Mouse (Mus musculus) MEL (cell line): ENCODE data around the gene Ppp1r37. TPM values are rescaled to one million over a fixed set of nuclear protein-coding genes. Genes with fewer than 3 reads are reported as not detected.
A peak's percentile ranks its signal among the peaks of the same experiment; 100 is the strongest.
"Not testable (repeated sequence)": the region's sequence is repeated elsewhere in the genome, so short reads cannot be mapped to it uniquely, and the experiment has no call there.

Source experiments
- DNase-seq: peaks from one replicate; pipeline ENCODE4 v3.0.0; 2011; ENCODE audit warnings: low read depth, low spot score
- H3K27ac ChIP-seq: 2 replicates; pipeline ENCODE4 v1.5.1; 2012; ENCODE audit warnings: low read depth, mild to moderate bottlenecking, control low read depth, low read length, moderate library complexity; ENCODE audit not compliant: control insufficient read depth
- H3K27me3 ChIP-seq, 2 experiments: fragments of 150-350 bp in 1 of 2; sonication (generic) in 1 of 2; 2 replicates each; pipeline ENCODE4 v1.6.1; 2012; ENCODE audit warnings: low read length in 2 of 2, mild to moderate bottlenecking in 2 of 2, improper control_type of control experiment in 1 of 2, moderate library complexity in 1 of 2; ENCODE audit not compliant: insufficient read depth in 2 of 2, control insufficient read depth in 1 of 2
- H3K36me3 ChIP-seq, 2 experiments: 2 replicates each; pipeline ENCODE4 v1.6.1; 2012 to 2014; ENCODE audit warnings: low read length in 2 of 2, improper control_type of control experiment in 1 of 2, inconsistent platforms in 1 of 2, mild to moderate bottlenecking in 1 of 2; ENCODE audit not compliant: insufficient read depth in 2 of 2, control insufficient read depth in 1 of 2
- H3K4me1 ChIP-seq, 2 experiments: fragments of 150-350 bp in 1 of 2; sonication (generic) in 1 of 2; 2 replicates each; pipeline ENCODE4 v1.6.1; 2012; ENCODE audit warnings: low read length in 2 of 2, improper control_type of control experiment in 1 of 2, mild to moderate bottlenecking in 1 of 2; ENCODE audit not compliant: insufficient read depth in 2 of 2, control insufficient read depth in 1 of 2
- H3K4me3 ChIP-seq, 2 experiments: fragments of 150-350 bp in 1 of 2; sonication (generic) in 1 of 2; 2 replicates each; pipeline ENCODE4 v1.5.1; 2012; ENCODE audit warnings: low read depth in 2 of 2, low read length in 2 of 2, mild to moderate bottlenecking in 2 of 2, moderate library complexity in 2 of 2, control low read depth in 1 of 2, improper control_type of control experiment in 1 of 2; ENCODE audit not compliant: control insufficient read depth in 1 of 2, insufficient read depth in 1 of 2
- H3K79me2 ChIP-seq: 2 replicates; pipeline ENCODE4 v1.6.1; 2012; ENCODE audit warnings: mild to moderate bottlenecking, low read length, moderate library complexity; ENCODE audit not compliant: control insufficient read depth, poor library complexity, insufficient read depth
- H3K9ac ChIP-seq: 2 replicates; pipeline ENCODE4 v1.6.1; 2012; ENCODE audit warnings: low read depth, mild to moderate bottlenecking, control low read depth, low read length, moderate library complexity; ENCODE audit not compliant: control insufficient read depth, poor library complexity, severe bottlenecking
- H3K9me3 ChIP-seq: fragments of 150-350 bp; sonication (generic); replicated peaks from 2 replicates; pipeline ENCODE4 v1.6.1; 2012; ENCODE audit warnings: mild to moderate bottlenecking, low read length, improper control_type of control experiment, moderate library complexity; ENCODE audit not compliant: insufficient read depth
- CHD2 ChIP-seq: IDR thresholded peaks from 2 replicates; pipeline ENCODE4 v1.6.1; 2011; ENCODE audit warnings: low read length, improper control_type of control experiment
- CTCF ChIP-seq, 3 experiments: IDR thresholded peaks in 2 of 3; conservative IDR thresholded peaks in 1 of 3; 2 replicates each; pipeline ENCODE4 v1.5.1; 2011 to 2012; ENCODE audit warnings: low read length in 3 of 3, low read depth in 2 of 3, mild to moderate bottlenecking in 2 of 3, improper control_type of control experiment in 1 of 3, inconsistent platforms in 1 of 3, mixed read lengths in 1 of 3, moderate library complexity in 1 of 3; ENCODE audit not compliant: control insufficient read depth in 1 of 3, insufficient read depth in 1 of 3, poor library complexity in 1 of 3, severe bottlenecking in 1 of 3
- E2F4 ChIP-seq: IDR thresholded peaks from 2 replicates; pipeline ENCODE4 v1.6.1; 2011; ENCODE audit warnings: low read depth, low read length, improper control_type of control experiment, borderline replicate concordance
- ELF1 ChIP-seq: IDR thresholded peaks from 2 replicates; pipeline ENCODE4 v1.6.1; 2014; ENCODE audit warnings: low read depth, mild to moderate bottlenecking, inconsistent platforms, low read length, improper control_type of control experiment, moderate library complexity
- MAX ChIP-seq: IDR thresholded peaks from 2 replicates; pipeline ENCODE4 v1.6.1; 2011; ENCODE audit warnings: low read length, improper control_type of control experiment
- MYB ChIP-seq: IDR thresholded peaks from 2 replicates; pipeline ENCODE4 v1.6.1; 2011; ENCODE audit warnings: mild to moderate bottlenecking, low read depth, low read length, improper control_type of control experiment
- NELFE ChIP-seq: IDR thresholded peaks from 2 replicates; pipeline ENCODE4 v1.6.1; 2011; ENCODE audit warnings: low read depth, low read length, improper control_type of control experiment
- POLR2A ChIP-seq, 2 experiments: IDR thresholded peaks; 2 replicates each; pipeline ENCODE4 v1.6.1; 2011 to 2012; ENCODE audit warnings: low read length in 2 of 2, mild to moderate bottlenecking in 2 of 2, control low read depth in 1 of 2, improper control_type of control experiment in 1 of 2, low read depth in 1 of 2, moderate library complexity in 1 of 2; ENCODE audit not compliant: control insufficient read depth in 1 of 2, insufficient read depth in 1 of 2, poor library complexity in 1 of 2
- TAL1 ChIP-seq: IDR thresholded peaks from 2 replicates; pipeline ENCODE4 v1.6.1; 2012; ENCODE audit warnings: mild to moderate bottlenecking, inconsistent platforms, low read length, moderate library complexity, mixed read lengths
- TBP ChIP-seq: IDR thresholded peaks from 2 replicates; pipeline ENCODE4 v1.8.0; 2011; ENCODE audit warnings: low read depth, low read length, improper control_type of control experiment
- USF1 ChIP-seq: IDR thresholded peaks from 2 replicates; pipeline ENCODE4 v1.6.1; 2014; ENCODE audit warnings: low read depth, mild to moderate bottlenecking, inconsistent platforms, low read length, improper control_type of control experiment, moderate library complexity
- ZKSCAN1 ChIP-seq: IDR thresholded peaks from 2 replicates; pipeline ENCODE4 v1.6.1; 2012; ENCODE audit warnings: low read depth, mild to moderate bottlenecking, inconsistent platforms, low read length, improper control_type of control experiment, moderate library complexity
- ZMIZ1 ChIP-seq: IDR thresholded peaks from 2 replicates; pipeline ENCODE4 v1.6.1; 2012; ENCODE audit warnings: low read depth, mild to moderate bottlenecking, inconsistent platforms, low read length, improper control_type of control experiment, moderate library complexity
- ZNF384 ChIP-seq: IDR thresholded peaks from 2 replicates; pipeline ENCODE4 v1.6.1; 2012; ENCODE audit warnings: low read depth, mild to moderate bottlenecking, inconsistent platforms, low read length, improper control_type of control experiment
- polyA plus RNA-seq, 2 experiments: library from polyadenylated mRNA; stranded (reverse) in 1 of 2; unstranded in 1 of 2; fragments of >175 nt in 1 of 2; fragments of >200 nt in 1 of 2; gene quantifications; 2 replicates each; pipeline versions ENCODE4 v1.2.1 to v1.2.4; 2012; ENCODE audit warnings: low replicate concordance in 2 of 2, low read depth in 1 of 2; ENCODE audit not compliant: insufficient read length in 2 of 2, insufficient read depth in 1 of 2, missing spikeins in 1 of 2
- total RNA-seq: library from RNA; depleted of rRNA; stranded (reverse); fragments of 300-350 nt; gene quantifications from 2 replicates; pipeline ENCODE4 v1.2.3, GENCODE M21; 2012

Gene Ppp1r37
- total and polyA plus RNA-seq, 3 experiments = 13.6 to 29.0 TPM; not detected in 1

DNA sequence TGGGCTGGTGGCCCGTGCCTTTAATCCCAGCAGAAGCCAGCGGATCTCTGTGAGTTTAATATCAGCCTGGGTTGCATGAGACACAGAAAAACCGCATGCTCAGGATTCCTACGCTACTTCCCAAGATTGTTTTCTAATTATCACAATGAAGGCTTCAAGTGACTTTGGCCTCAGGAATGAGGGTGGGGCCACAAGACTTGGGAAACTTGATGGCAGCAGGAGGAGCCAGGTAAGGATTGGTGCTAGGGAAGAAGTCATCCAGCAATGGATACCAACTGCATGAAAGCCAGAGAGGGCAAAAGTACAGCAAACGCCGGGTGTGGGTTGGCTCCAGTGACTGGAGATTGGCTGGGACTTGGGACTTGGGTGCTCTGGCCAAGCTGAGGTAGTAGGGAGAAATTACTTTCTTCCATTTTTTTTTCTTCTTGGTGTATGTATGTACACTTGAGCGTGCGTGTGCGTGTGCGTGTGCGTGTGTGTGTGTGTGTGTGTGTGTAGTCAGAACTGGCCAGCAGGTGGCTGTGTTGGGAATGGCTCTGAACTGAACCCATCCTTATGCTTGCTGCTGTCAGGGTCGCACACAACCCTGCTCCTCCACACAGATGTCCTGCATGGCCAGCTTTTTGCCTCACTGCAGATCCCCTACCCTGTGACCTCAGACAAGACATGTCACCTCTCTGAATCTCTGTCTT lies 46.9 kb upstream of the Ppp1r37 start:
- no peaks in the 10 kb centered on the region for H3K9me3 ChIP-seq
- H3K27ac ChIP-seq = no peak overlapping the region
- no peak overlapping the region for H3K4me3 ChIP-seq
- no peak for DNase-seq
- no peaks in the 10 kb centered on the region for H3K79me2 ChIP-seq
- H3K27me3 ChIP-seq = no peaks in the 10 kb centered on the region
- no peaks in the 10 kb centered on the region for H3K4me1 ChIP-seq
- H3K9ac ChIP-seq = no peak overlapping the region
- no peak for TF ChIP-seq ZKSCAN1
- no peak for TF ChIP-seq CHD2
- TF ChIP-seq USF1 = no peak
- no peak for TF ChIP-seq TAL1
- 0 out of 6 replicates have a peak, but pooled peaks of 1 of the 3 experiments have one; percentile 7 for TF ChIP-seq CTCF (IDR thresholded peaks at IDR 0.05 in 2 of 3, conservative IDR thresholded peaks at IDR 0.05 in 1 of 3; ENCODE audit: control insufficient read depth in 1 of 3, insufficient read depth in 1 of 3, low read depth in 2 of 3, low read length in 3 of 3, poor library complexity in 1 of 3, severe bottlenecking in 1 of 3)
- TF ChIP-seq ELF1 = no peak
- TF ChIP-seq MYB = no peak
- TF ChIP-seq, all 39 proteins: peak for 1
- H3K36me3 ChIP-seq = no peaks in the 10 kb centered on the region

GRCm38 (mm10) chr7:19607291-19607690 lies 44.4 kb upstream of the Ppp1r37 start:
- Histone ChIP-seq H3K4me3 (no peak overlapping the region), H3K9me3 (no peaks in the 10 kb centered on the region)
- TF ChIP-seq MYB (no peak), CTCF (IDR thresholded peaks at IDR 0.05 in 2 of 3, conservative IDR thresholded peaks at IDR 0.05 in 1 of 3; ENCODE audit: control insufficient read depth in 1 of 3, insufficient read depth in 1 of 3, low read depth in 2 of 3, low read length in 3 of 3, poor library complexity in 1 of 3, severe bottlenecking in 1 of 3) (peak in 1 of 3 experiments; percentile 22; a peak in 1 of 6 replicates), MAX (no peak)
- TF ChIP-seq, all 39 proteins: peak for 1
- peaks cover 2 to 11% of the 10 kb centered on the region in 2 experiments; a peak in 1 of 4 replicates for H3K4me1 ChIP-seq
- peaks cover 0 to 12% of the 10 kb centered on the region in 2 experiments; a peak in 3 of 4 replicates for H3K36me3 ChIP-seq
- H3K27me3 ChIP-seq = no peaks in the 10 kb centered on the region
- peaks cover 19% of the 10 kb centered on the region for H3K79me2 ChIP-seq
- no peak overlapping the region for H3K9ac ChIP-seq
- no peak for DNase-seq
- no peak overlapping the region for H3K27ac ChIP-seq

DNA sequence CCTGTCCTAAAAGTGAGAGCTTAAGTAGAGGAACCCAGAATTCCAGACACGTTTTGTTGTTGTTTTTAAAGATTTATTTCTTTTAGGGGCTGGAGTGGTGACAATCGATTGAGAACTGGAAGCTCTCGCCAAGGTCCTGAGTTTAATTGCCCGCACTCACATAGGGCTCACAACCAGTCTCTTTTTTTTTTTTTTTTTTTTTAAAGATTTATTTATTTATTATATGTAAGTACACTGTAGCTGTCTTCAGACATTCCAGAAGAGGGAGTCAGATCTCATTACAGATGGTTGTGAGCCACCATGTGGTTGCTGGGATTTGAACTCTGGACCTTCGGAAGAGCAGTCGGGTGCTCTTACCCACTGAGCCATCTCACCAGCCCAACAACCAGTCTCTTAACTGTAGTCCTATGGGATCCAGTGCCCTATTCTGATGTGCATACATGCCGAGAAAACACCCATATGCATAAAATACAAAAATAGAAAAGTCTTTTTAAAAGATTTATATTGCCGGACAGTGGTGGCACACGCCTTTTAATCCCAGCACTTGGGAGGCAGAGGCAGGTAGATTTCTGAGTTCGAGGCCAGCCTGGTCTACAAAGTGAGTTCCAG lies 41.8 kb upstream of the Ppp1r37 start:
- not testable (repeated sequence) for H3K9me3 ChIP-seq, H3K27me3 ChIP-seq, DNase-seq
- peak overlapping the region; percentile 33 to 44; a peak in 2 of 4 replicates for H3K4me3 ChIP-seq
- TF ChIP-seq ZNF384 (peak; percentile 79), NELFE (0 out of 2 replicates have a peak, but pooled peaks have one; percentile 12), TBP (peak; percentile 95), ZMIZ1 (peak; percentile 22; the same call in 1 of the 2 replicates), POLR2A (IDR thresholded peaks at IDR 0.05; ENCODE audit: control insufficient read depth in 1 of 2, insufficient read depth in 1 of 2, low read depth in 1 of 2, low read length in 2 of 2, poor library complexity in 1 of 2) (peak in 1 of 2 experiments; percentile 28; a peak in 1 of 4 replicates), E2F4 (peak; percentile 10; the same call in 1 of the 2 replicates)
- peaks cover 2 to 11% of the 10 kb centered on the region in 2 experiments; a peak in 1 of 4 replicates for H3K4me1 ChIP-seq
- peaks cover 0 to 12% of the 10 kb centered on the region in 2 experiments for H3K36me3 ChIP-seq
- H3K79me2 ChIP-seq = peaks cover 23% of the 10 kb centered on the region
- H3K9ac ChIP-seq = peak overlapping the region; percentile 56
- peak overlapping the region; percentile 71 for H3K27ac ChIP-seq
